8 mouse cellular contexts compared by ENCODE assay signal in the genomic region with DNA sequence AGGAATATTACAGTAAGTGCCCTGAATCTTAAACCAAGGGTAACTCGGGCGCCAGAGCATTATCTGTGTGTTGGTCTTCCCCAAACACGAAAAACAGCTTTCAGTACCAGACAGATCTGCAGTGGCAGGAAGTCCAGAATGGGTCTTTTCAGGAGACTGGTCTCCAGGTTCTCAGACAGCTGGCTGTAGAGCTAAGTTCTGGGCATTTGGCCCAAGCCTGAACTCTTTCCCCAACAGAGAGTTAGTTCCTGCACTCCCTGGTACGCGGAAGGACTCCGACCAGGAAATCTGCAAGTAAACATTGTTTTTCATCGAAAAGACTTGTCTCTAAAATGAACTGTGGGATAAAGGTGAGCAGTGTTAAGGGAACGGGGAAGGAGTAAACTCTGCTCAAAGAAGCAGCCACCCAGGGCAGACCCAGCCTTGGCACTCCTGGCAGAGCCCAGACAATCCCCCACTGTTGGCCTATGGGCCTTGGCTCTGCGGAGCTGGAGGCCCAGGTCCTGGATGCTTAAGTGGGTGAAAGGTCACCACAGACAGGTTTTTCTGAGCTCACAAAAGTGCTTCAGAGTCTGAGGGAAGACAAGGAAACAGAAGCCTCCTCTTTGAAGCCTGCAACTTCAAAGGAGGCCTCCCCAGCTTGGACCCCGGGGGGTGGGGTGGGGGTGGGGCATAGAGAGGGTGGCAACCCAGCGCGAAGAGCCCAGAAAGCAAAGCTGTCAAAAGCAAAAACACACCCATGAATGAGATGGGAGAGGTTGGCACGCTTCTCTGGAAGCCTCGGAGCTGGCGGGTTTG. TPM values are rescaled to one million over a fixed set of nuclear protein-coding genes. Genes with fewer than 3 reads are reported as not detected.
DNase-seq lines count a peak whose midpoint lies in the region; ATAC-seq and TF ChIP-seq lines count a peak whose summit lies in the region.

No protein-coding gene starts in this region.

- H3K4me3 ChIP-seq in spleen, adult 2 months (ENCODE audit: extremely low read depth, insufficient read depth, insufficient read length), result no peak overlapping the region
- peak overlapping the region; percentile 98 for H3K4me3 ChIP-seq in limb, embryonic 14.5 days (replicated peaks; ENCODE audit: low read length)
- peak overlapping the region; percentile 100 for H3K4me3 ChIP-seq in myocyte

- no peaks in the 10 kb centered on the region for H3K9me3 ChIP-seq in limb, embryonic 14.5 days (ENCODE audit: control insufficient read depth, low read length)

- peak overlapping the region; percentile 60 for H3K4me2 ChIP-seq in limb, embryonic 14.5 days (replicated peaks; ENCODE audit: low read depth, low read length, severe bottlenecking)
- H3K4me2 ChIP-seq in myocyte (ENCODE audit: low read depth), result peak overlapping the region; percentile 76

- no peak for DNase-seq in spleen, adult 2 months (ENCODE audit: low read depth in 1 of 2, low spot score in 2 of 2)
- no peak for DNase-seq in spleen, adult 18-20 months
- DNase-seq in embryo, embryonic 10 days (ENCODE audit: low spot score), result peak; percentile 67
- DNase-seq in heart, adult 8-10 months (ENCODE audit: low spot score), result peak; percentile 72
- DNase-seq in kidney, adult 18-20 months, result peak; percentile 68
- DNase-seq in limb, embryonic 14.5 days (ENCODE audit: low spot score), result peak; percentile 44

- ATAC-seq in limb, embryonic 14.5 days (ENCODE audit: low FRiP score, low read depth), result no peak
- no peak for ATAC-seq in erythroid progenitor cell, adult 5-6 weeks (replicated peaks; ENCODE audit: low FRiP score, poor library complexity, severe bottlenecking)

- H3K79me2 ChIP-seq in myocyte (ENCODE audit: control insufficient read depth, insufficient read depth), result peaks cover 35% of the 10 kb centered on the region

- 52% methylated on average over 15 of the region's 15 CpGs for WGBS in spleen, adult 2 months
- 15% methylated on average over 15 of the region's 15 CpGs for WGBS in limb, embryonic 14.5 days

- peaks cover 4% of the 10 kb centered on the region; the same call in 1 of the 2 replicates for H3K4me1 ChIP-seq in spleen, adult 2 months (ENCODE audit: control insufficient read depth, insufficient read depth, insufficient read length)
- peaks cover 29% of the 10 kb centered on the region for H3K4me1 ChIP-seq in limb, embryonic 14.5 days (ENCODE audit: control insufficient read depth, insufficient read depth, low read length)

- H3K27me3 ChIP-seq in spleen, adult 2 months (ENCODE audit: control insufficient read depth, insufficient read depth, low read length), result no peaks in the 10 kb centered on the region
- no peaks in the 10 kb centered on the region for H3K27me3 ChIP-seq in limb, embryonic 14.5 days (ENCODE audit: control insufficient read depth, insufficient read depth, low read length)
- no peaks in the 10 kb centered on the region for H3K27me3 ChIP-seq in myocyte (ENCODE audit: control insufficient read depth, insufficient read depth, insufficient read length)

- H3ac ChIP-seq in myocyte (ENCODE audit: control insufficient read depth, insufficient read length), result no peak overlapping the region

- 0 out of 2 replicates have a peak overlapping the region, but pooled peaks have one; percentile 42 for H3K27ac ChIP-seq in spleen, adult 2 months (ENCODE audit: insufficient read depth, low read length)
- H3K27ac ChIP-seq in limb, embryonic 14.5 days (replicated peaks; ENCODE audit: low read depth, low read length), result peak overlapping the region; percentile 79

- H3K36me3 ChIP-seq in spleen, adult 2 months (ENCODE audit: control insufficient read depth, insufficient read depth, low read length), result no peaks in the 10 kb centered on the region
- H3K36me3 ChIP-seq in limb, embryonic 14.5 days (ENCODE audit: control insufficient read depth, insufficient read depth, low read length), result no peaks in the 10 kb centered on the region
- H3K36me3 ChIP-seq in myocyte (ENCODE audit: control insufficient read depth, insufficient read depth), result no peaks in the 10 kb centered on the region

- peak overlapping the region; percentile 29; the same call in 1 of the 2 replicates for H3K9ac ChIP-seq in limb, embryonic 14.5 days (ENCODE audit: low read depth, low read length, severe bottlenecking)

- TF ChIP-seq CTCF in spleen, adult 2 months (IDR thresholded peaks at IDR 0.05; ENCODE audit: extremely low read depth, insufficient read depth, insufficient read length, insufficient replicate concordance), result no peak

- no peak for TF ChIP-seq POLR2A in spleen, adult 2 months (IDR thresholded peaks at IDR 0.05; ENCODE audit: low read depth, low read length)
- TF ChIP-seq POLR2A in limb, embryonic 14.5 days (IDR thresholded peaks at IDR 0.05; ENCODE audit: borderline replicate concordance, extremely low read depth, insufficient read depth, insufficient read length), result no peak
- peak; percentile 10 for TF ChIP-seq POLR2A in myocyte (IDR thresholded peaks at IDR 0.05; ENCODE audit: insufficient read length, low read depth)

TF ChIP-seq in myocyte, 11 proteins besides CTCF, POLR2A, EP300 and RAD21:
- TF ChIP-seq USF1 (IDR thresholded peaks at IDR 0.05; ENCODE audit: low read depth) (no peak), POLR2AphosphoS2 (IDR thresholded peaks at IDR 0.05; ENCODE audit: insufficient read length, low read depth) (peak; percentile 83)

RNA-seq across cellular contexts. Expression of a gene that starts 3.7 kb away (rescaled TPM):
- polyA plus RNA-seq in spleen, adult 2 months (2012; rRNA removed), result 84.8 and 101 TPM in 2 replicates
- 100 to 1,000 TPM; 134 to 157 (median 146) TPM for total RNA-seq in heart, adult 8-10 months (2022)
- 177 and 224 TPM in 2 replicates for polyA plus RNA-seq in limb, embryonic 14.5 days (2012; rRNA removed)
- polyA plus RNA-seq in limb, embryonic 14.5 days (2014; fragmentation: Nextera tagmentation; extraction: Ambion mirVana), result 75.7 and 89.7 TPM in 2 replicates
- polyA plus RNA-seq in myocyte (2012; fragmentation: generic; extraction: Trizol), result 415 TPM
- total RNA-seq in erythroid progenitor cell, adult 5-6 weeks (2015; ENCODE audit: low replicate concordance), result 8.3 and 23.5 TPM in 2 replicates
- total RNA-seq in erythroid progenitor cell, adult 5-6 weeks (2017; ENCODE audit: low replicate concordance), result 5.4 and 5.5 TPM in 2 replicates

Comparison
In these comparisons a context has a peak if more than half of its experiments do, and no peak if none do; other contexts are left out.
1. DNase-seq: peak in embryo, embryonic 10 days (single experiment), heart, adult 8-10 months (single experiment), kidney, adult 18-20 months (single experiment) and limb, embryonic 14.5 days (single experiment); none in spleen, adult 2 months (0 of 2) and spleen, adult 18-20 months (0 of 2).